Mouse (Mus musculus) liver, adult 2 months (tissue): ENCODE measurements around the gene Slc3a1. TPM values are rescaled to one million over a fixed set of nuclear protein-coding genes. Genes with fewer than 3 reads are reported as not detected.

Experiments used
- DNase-seq: peaks from one replicate; pipeline ENCODE4 v3.0.0-alpha.2; 2011; ENCODE audit warnings: low read depth, low spot score; ENCODE audit errors: extremely low read depth
- H3K27ac ChIP-seq: fragments of 200-500 bp; replicated peaks from 2 replicates; pipeline ENCODE4 v1.5.1; 2012; ENCODE audit warnings: low read depth, mild to moderate bottlenecking, control low read depth, inconsistent platforms, low read length; ENCODE audit not compliant: insufficient read depth
- H3K27me3 ChIP-seq: fragments of 200-500 bp; 2 replicates; pipeline ENCODE4 v1.6.1; 2012; ENCODE audit warnings: mild to moderate bottlenecking, moderate library complexity, low read length, inconsistent platforms; ENCODE audit not compliant: control insufficient read depth, insufficient read depth
- H3K36me3 ChIP-seq: fragments of 200-500 bp; 2 replicates; pipeline ENCODE4 v1.6.1; 2012; ENCODE audit warnings: low read length, inconsistent platforms; ENCODE audit not compliant: control insufficient read depth, insufficient read depth
- H3K4me1 ChIP-seq: fragments of 200-500 bp; 2 replicates; pipeline ENCODE4 v1.6.1; 2011; ENCODE audit warnings: low read length; ENCODE audit not compliant: control insufficient read depth, insufficient read depth
- H3K4me3 ChIP-seq: fragments of 200-500 bp; 2 replicates; pipeline ENCODE4 v1.5.1; 2011; ENCODE audit warnings: low read depth, mild to moderate bottlenecking, control low read depth, low read length, moderate library complexity; ENCODE audit not compliant: insufficient read depth
- H3K79me2 ChIP-seq: fragments of 200-500 bp; 2 replicates; pipeline ENCODE4 v1.6.1; 2012; ENCODE audit warnings: inconsistent platforms, mild to moderate bottlenecking, low read length, moderate library complexity; ENCODE audit not compliant: control insufficient read depth, insufficient read depth
- H3K9ac ChIP-seq: fragments of 200-500 bp; 2 replicates; pipeline ENCODE4 v1.6.1; 2012; ENCODE audit warnings: low read depth, mild to moderate bottlenecking, control low read depth, inconsistent platforms, low read length
- CTCF ChIP-seq: fragments of 200-500 bp; IDR thresholded peaks from 2 replicates; pipeline ENCODE4 v1.5.1; 2011; ENCODE audit warnings: low read depth, low read length, control low read depth
- POLR2A ChIP-seq: fragments of 200-500 bp; IDR thresholded peaks from 2 replicates; pipeline ENCODE4 v1.6.1; 2011; ENCODE audit warnings: low read length, control low read depth; ENCODE audit not compliant: insufficient read depth; ENCODE audit errors: extremely low read depth
- WGBS: fragments of 180-500 bp; shearing (Covaris S2); methylation state at CpG from one replicate; pipeline ENCODE4 v1.1.7; 2018; 5-methylcytosine and 5-hydroxymethylcytosine counted together
- polyA plus RNA-seq: library from polyadenylated mRNA; depleted of rRNA; stranded (reverse); fragments of >200 nt; gene quantifications from 2 replicates; pipeline ENCODE4 v1.2.3, GENCODE M21; 2012
- total RNA-seq: library from RNA; depleted of rRNA; stranded (reverse); fragments of >200 nt; gene quantifications from 2 replicates; pipeline ENCODE4 v1.2.3, GENCODE M21; 2014

The Slc3a1 gene
- total and polyA plus RNA-seq, 2 experiments = 16.3 to 50.2 TPM

- H3K36me3 ChIP-seq = peaks cover 37% of the 10 kb centered on the region
- no peaks in the 10 kb centered on the region for H3K27me3 ChIP-seq
- 77% methylated on average over 7 of the region's 7 CpGs for WGBS
Measured at GRCm38 (mm10) chr17:85067331-85067730, 39.2 kb downstream of the Slc3a1 start.

DNA sequence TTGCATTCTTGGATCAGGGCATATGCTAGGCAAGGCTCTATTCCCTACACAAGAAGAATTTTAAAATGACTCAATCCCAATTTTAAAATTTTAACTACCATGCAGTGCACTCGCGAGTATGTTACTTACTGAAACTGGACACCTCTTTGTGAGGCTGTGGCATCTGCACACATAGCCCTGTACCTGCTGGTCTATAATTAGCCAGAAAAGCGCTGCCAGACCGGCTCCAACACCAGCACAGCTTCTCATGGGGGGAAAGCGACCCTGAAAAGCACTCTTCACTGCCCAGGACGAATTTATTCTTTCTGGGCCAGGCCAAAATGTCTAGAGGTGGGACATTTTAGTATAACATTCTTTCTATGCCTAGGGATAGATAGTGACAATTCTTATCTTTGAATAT is 42.5 kb downstream of the Slc3a1 start:
- DNase-seq = no peak
- Histone ChIP-seq H3K27ac (no peak overlapping the region), H3K4me3 (no peak overlapping the region), H3K4me1 (no peaks in the 10 kb centered on the region), H3K79me2 (no peaks in the 10 kb centered on the region), H3K9ac (no peak overlapping the region), H3K36me3 (peaks cover 33% of the 10 kb centered on the region), H3K27me3 (no peaks in the 10 kb centered on the region)
- WGBS = 93% methylated on average over 6 of the region's 6 CpGs
- TF ChIP-seq POLR2A = no peak
- TF ChIP-seq CTCF = no peak

More at GRCm38 (mm10) chr17:85067331-85067730, 39.2 kb downstream of the Slc3a1 start:
- no peaks in the 10 kb centered on the region for H3K4me1 ChIP-seq
- H3K79me2 ChIP-seq = no peaks in the 10 kb centered on the region
- H3K9ac ChIP-seq = no peak overlapping the region
- H3K4me3 ChIP-seq = no peak overlapping the region
- no peak overlapping the region for H3K27ac ChIP-seq
- no peak for TF ChIP-seq POLR2A
- no peak for DNase-seq

GRCm38 (mm10) chr17:85071088-85071775 is 43.1 kb downstream of the Slc3a1 start:
- 95% methylated on average over 8 of the region's 8 CpGs for WGBS
- Histone ChIP-seq H3K4me1 (no peaks in the 10 kb centered on the region), H3K36me3 (peaks cover 34% of the 10 kb centered on the region), H3K4me3 (no peak overlapping the region), H3K9ac (no peak overlapping the region), H3K79me2 (no peaks in the 10 kb centered on the region), H3K27me3 (no peaks in the 10 kb centered on the region), H3K27ac (no peak overlapping the region)
- no peak for DNase-seq
- TF ChIP-seq POLR2A = no peak
- no peak for TF ChIP-seq CTCF

- Histone ChIP-seq H3K4me3 (no peak overlapping the region), H3K79me2 (no peaks in the 10 kb centered on the region), H3K4me1 (no peaks in the 10 kb centered on the region), H3K36me3 (peaks cover 34% of the 10 kb centered on the region), H3K27me3 (no peaks in the 10 kb centered on the region), H3K9ac (no peak overlapping the region), H3K27ac (no peak overlapping the region)
- TF ChIP-seq CTCF = no peak
- no peak for TF ChIP-seq POLR2A
- 90% methylated on average over 11 of the region's 11 CpGs for WGBS
- DNase-seq = no peak
Measured at GRCm38 (mm10) chr17:85072383-85072782, 44.2 kb downstream of the Slc3a1 start.

DNA sequence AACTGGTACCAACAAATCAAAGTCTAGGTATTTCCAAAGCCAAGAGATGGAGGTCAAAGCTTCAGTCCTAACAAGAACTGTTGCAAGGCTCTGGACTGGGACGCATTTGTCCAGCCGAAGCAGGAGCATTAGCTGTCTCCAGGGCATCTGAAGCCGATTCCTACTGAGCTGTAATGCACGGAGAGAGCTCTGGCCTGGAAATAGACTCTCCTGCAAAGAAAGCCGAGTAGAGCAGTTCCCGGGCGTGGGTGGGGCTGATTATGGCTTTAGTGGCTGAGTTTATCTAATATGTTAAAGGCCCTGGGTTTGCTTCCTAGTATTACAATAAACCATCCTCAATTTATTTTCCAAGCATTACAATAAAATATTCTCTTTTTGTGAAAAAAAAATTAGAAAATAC is 45.0 kb downstream of the Slc3a1 start:
- H3K9ac ChIP-seq = no peak overlapping the region
- H3K27ac ChIP-seq = no peak overlapping the region
- H3K27me3 ChIP-seq = no peaks in the 10 kb centered on the region
- no peaks in the 10 kb centered on the region for H3K4me1 ChIP-seq
- no peak for DNase-seq
- no peak overlapping the region for H3K4me3 ChIP-seq
- TF ChIP-seq CTCF (no peak), POLR2A (no peak)
- WGBS = 87% methylated on average over 7 of the region's 7 CpGs
- H3K36me3 ChIP-seq = peaks cover 36% of the 10 kb centered on the region
- no peaks in the 10 kb centered on the region for H3K79me2 ChIP-seq

- Histone ChIP-seq H3K27ac (no peak overlapping the region), H3K9ac (no peak overlapping the region), H3K4me1 (no peaks in the 10 kb centered on the region), H3K36me3 (peaks cover 41% of the 10 kb centered on the region), H3K79me2 (no peaks in the 10 kb centered on the region), H3K4me3 (no peak overlapping the region), H3K27me3 (no peaks in the 10 kb centered on the region)
- no peak for TF ChIP-seq CTCF
- no peak for TF ChIP-seq POLR2A
- no peak for DNase-seq
- 98% methylated on average over 4 of the region's 4 CpGs for WGBS
Measured at GRCm38 (mm10) chr17:85074083-85074482, 45.9 kb downstream of the Slc3a1 start.
